Mouse (Mus musculus) liver, postnatal 0 days (tissue): Measurements from ENCODE around the gene Map6d1. TPM values are rescaled to one million over a fixed set of nuclear protein-coding genes. Genes with fewer than 3 reads are reported as not detected.

Experiments used
- ATAC-seq: fragments of 200-750 bp; cut with Nextera tagmentation; 2 replicates; pipeline ENCODE4 v1.8.0; 2017; ENCODE audit warnings: mild to moderate bottlenecking, moderate library complexity
- DNase-seq: peaks from one replicate; pipeline ENCODE4 v3.0.0-alpha.2; 2016
- H3K27ac ChIP-seq: fragments of 300-500 bp; sonication (generic); 2 replicates; pipeline ENCODE4 v1.5.1; 2014; ENCODE audit warnings: antibody characterized with exemption, moderate library complexity, mild to moderate bottlenecking, low read depth
- H3K27me3 ChIP-seq: fragments of 300-500 bp; sonication (generic); 2 replicates; pipeline ENCODE4 v1.6.1; 2014; ENCODE audit warnings: low read length, control low read depth, mixed read lengths; ENCODE audit not compliant: insufficient read depth
- H3K36me3 ChIP-seq: fragments of 300-500 bp; sonication (generic); replicated peaks from 2 replicates; pipeline ENCODE4 v1.6.1; 2014; ENCODE audit warnings: mild to moderate bottlenecking, control low read depth, low read length, moderate library complexity, mixed read lengths; ENCODE audit not compliant: insufficient read depth
- H3K4me1 ChIP-seq: fragments of 300-500 bp; sonication (generic); 2 replicates; pipeline ENCODE4 v1.6.1; 2014; ENCODE audit warnings: antibody characterized with exemption, mild to moderate bottlenecking, control low read depth; ENCODE audit not compliant: insufficient read depth
- H3K4me2 ChIP-seq: fragments of 300-500 bp; sonication (generic); 2 replicates; pipeline ENCODE4 v1.6.1; 2014; ENCODE audit warnings: low read depth, mild to moderate bottlenecking, low read length, moderate library complexity, mixed read lengths
- H3K4me3 ChIP-seq: fragments of 300-500 bp; sonication (generic); 2 replicates; pipeline ENCODE4 v1.5.1; 2014; ENCODE audit warnings: low read depth, low read length
- H3K9ac ChIP-seq: fragments of 300-500 bp; sonication (generic); replicated peaks from 2 replicates; pipeline ENCODE4 v1.6.1; 2014; ENCODE audit warnings: mild to moderate bottlenecking, moderate library complexity
- H3K9me3 ChIP-seq: fragments of 300-500 bp; sonication (generic); 2 replicates; pipeline ENCODE4 v1.6.1; 2016; ENCODE audit warnings: mild to moderate bottlenecking, control low read depth, low read length, mixed read lengths
- CTCF ChIP-seq: sonication (generic); IDR thresholded peaks from 2 replicates; pipeline ENCODE4 v1.5.1; 2016; ENCODE audit warnings: antibody characterized with exemption, low read depth
- EP300 ChIP-seq: IDR thresholded peaks from 2 replicates; pipeline ENCODE4 v1.6.1; 2016; ENCODE audit warnings: antibody characterized with exemption, low read depth, mild to moderate bottlenecking
- WGBS: fragments of 180-500 bp; shearing (Covaris S2); extraction: QIAGEN DNeasy Blood & Tissue Kit; methylation state at CpG from one replicate; pipeline ENCODE4 v1.1.7; 2014; ENCODE audit not compliant: insufficient replicate concordance; 5-methylcytosine and 5-hydroxymethylcytosine counted together
- polyA plus RNA-seq: library from polyadenylated mRNA; unstranded; fragments of >200 nt; fragmentation: Nextera tagmentation; extraction: Ambion mirVana; gene quantifications from 2 replicates; pipeline ENCODE4 v1.2.1, GENCODE M21; 2015

Map6d1 gene
- polyA plus RNA-seq, 1 experiment from 2014 or later: not detected

GRCm38 (mm10) chr16:20195546-20195945 lies 45.6 kb downstream of the Map6d1 start:
- Histone ChIP-seq H3K4me1 (no peaks in the 10 kb centered on the region), H3K9me3 (no peaks in the 10 kb centered on the region), H3K36me3 (peaks cover 45% of the 10 kb centered on the region), H3K27me3 (no peaks in the 10 kb centered on the region), H3K4me3 (no peak overlapping the region), H3K9ac (no peak overlapping the region), H3K4me2 (no peak overlapping the region), H3K27ac (no peak overlapping the region)
- 87% methylated on average over 3 of the region's 3 CpGs for WGBS
- DNase-seq (peak; percentile 25), ATAC-seq (no peak)
- TF ChIP-seq EP300 (no peak), CTCF (peak; percentile 54)

DNA sequence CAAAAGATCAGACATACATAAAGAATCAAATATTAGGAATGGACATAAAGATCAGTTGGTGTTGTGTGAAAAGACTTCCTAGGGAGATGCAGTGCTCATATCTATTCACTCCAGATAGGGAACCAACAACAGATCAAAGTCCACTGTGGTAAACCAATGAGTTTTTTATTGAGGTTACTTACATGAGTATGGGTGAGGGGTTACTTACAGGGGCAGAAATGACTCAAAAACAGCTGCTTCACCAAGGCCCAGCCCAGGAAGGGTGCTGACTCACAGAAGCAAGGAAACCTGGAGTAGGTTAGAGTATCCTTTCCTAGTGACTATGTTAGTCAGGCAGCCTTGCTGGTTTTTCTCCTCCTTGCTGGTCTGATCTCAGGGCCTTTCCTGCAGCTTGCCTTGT lies 49.1 kb downstream of the Map6d1 start:
- H3K9me3 ChIP-seq: no peaks in the 10 kb centered on the region
- H3K4me2 ChIP-seq: no peak overlapping the region
- H3K27ac ChIP-seq: no peak overlapping the region
- ATAC-seq (no peak), DNase-seq (no peak)
- H3K4me3 ChIP-seq: no peak overlapping the region
- H3K9ac ChIP-seq: no peak overlapping the region
- no peaks in the 10 kb centered on the region for H3K4me1 ChIP-seq
- peaks cover 59% of the 10 kb centered on the region for H3K36me3 ChIP-seq
- no peaks in the 10 kb centered on the region for H3K27me3 ChIP-seq
- TF ChIP-seq EP300 (no peak), CTCF (no peak)

DNA sequence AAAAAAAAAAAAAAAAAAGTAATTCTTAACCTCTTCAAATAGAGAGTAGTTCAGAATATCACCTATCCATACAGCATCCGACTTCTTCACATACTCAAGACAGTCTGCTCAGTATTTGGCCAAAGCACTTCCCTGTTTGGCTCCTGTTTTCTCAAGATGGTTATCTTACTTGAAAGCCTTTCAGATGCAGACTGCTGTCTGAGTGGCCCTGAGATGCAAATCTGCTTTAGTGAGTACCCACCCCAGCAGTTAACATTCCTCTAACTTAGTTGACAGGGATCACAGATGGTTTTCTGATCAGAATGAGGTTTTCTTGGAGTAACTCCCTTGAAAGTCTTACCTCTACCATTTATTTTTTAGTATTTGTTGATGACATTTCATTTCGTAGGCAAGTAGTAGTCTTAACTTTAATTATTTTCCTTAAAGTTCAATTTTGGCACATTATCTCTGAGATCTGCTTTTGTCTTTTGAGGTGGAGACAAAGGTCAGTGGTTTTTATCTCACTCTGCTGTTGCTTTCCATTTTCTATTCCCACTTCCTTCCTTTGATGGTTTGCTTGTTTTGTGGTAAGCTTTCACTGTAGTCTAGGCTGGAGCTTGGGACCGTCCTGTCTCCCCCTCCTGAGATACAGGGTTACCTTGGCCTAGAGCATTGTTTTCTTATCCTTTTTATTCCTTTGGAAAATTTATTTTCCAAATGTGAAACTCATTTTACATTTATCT lies 49.8 kb downstream of the Map6d1 start:
- TF ChIP-seq EP300 (no peak), CTCF (no peak)
- no peak overlapping the region for H3K9ac ChIP-seq

GRCm38 (mm10) chr16:20185368-20185767 lies 55.8 kb downstream of the Map6d1 start:
- ATAC-seq: no peak
- Histone ChIP-seq H3K4me1 (no peaks in the 10 kb centered on the region), H3K9me3 (no peaks in the 10 kb centered on the region), H3K27ac (no peak overlapping the region), H3K4me3 (no peak overlapping the region), H3K27me3 (no peaks in the 10 kb centered on the region), H3K36me3 (peaks cover 39% of the 10 kb centered on the region), H3K4me2 (no peak overlapping the region), H3K9ac (no peak overlapping the region)
- 52% methylated on average over 2 of the region's 2 CpGs for WGBS
- TF ChIP-seq CTCF: peak; percentile 68
- no peak for TF ChIP-seq EP300
- peak; percentile 41 for DNase-seq

More for the DNA sequence above, 49.8 kb downstream of the Map6d1 start:
- Histone ChIP-seq H3K4me3 (no peak overlapping the region), H3K9me3 (no peaks in the 10 kb centered on the region), H3K27ac (no peak overlapping the region), H3K36me3 (peaks cover 61% of the 10 kb centered on the region), H3K4me1 (no peaks in the 10 kb centered on the region), H3K27me3 (no peaks in the 10 kb centered on the region), H3K4me2 (no peak overlapping the region)
- WGBS: 49% methylated on average over 3 of the region's 3 CpGs
- DNase-seq (no peak), ATAC-seq (no peak)

Other genes with a start within 250 kb of the Map6d1 start
- 10.5 and 12.1 TPM in 2 replicates for gene Klhl24, start 143.8 kb downstream of the Map6d1 start, polyA plus RNA-seq
- 1.6 and 2.0 TPM in 2 replicates for gene Yeats2, start 100.3 kb downstream of the Map6d1 start, polyA plus RNA-seq
- 51.7 and 54.9 TPM in 2 replicates for gene Parl, start 61.0 kb upstream of the Map6d1 start, polyA plus RNA-seq
- gene Cyp2ab1, start 84.0 kb upstream of the Map6d1 start, polyA plus RNA-seq: not detected in 2 replicates
- 9.0 and 9.5 TPM in 2 replicates for gene Abcc5, start 185.0 kb upstream of the Map6d1 start, polyA plus RNA-seq